Mouse (Mus musculus): ENCODE data around the gene Edf1. TPM values are rescaled to one million over a fixed set of nuclear protein-coding genes. Genes with fewer than 3 reads are reported as not detected.

The Edf1 gene
- polyA plus RNA-seq, 1 experiment from 2014 or later, result 263 TPM

DNA sequence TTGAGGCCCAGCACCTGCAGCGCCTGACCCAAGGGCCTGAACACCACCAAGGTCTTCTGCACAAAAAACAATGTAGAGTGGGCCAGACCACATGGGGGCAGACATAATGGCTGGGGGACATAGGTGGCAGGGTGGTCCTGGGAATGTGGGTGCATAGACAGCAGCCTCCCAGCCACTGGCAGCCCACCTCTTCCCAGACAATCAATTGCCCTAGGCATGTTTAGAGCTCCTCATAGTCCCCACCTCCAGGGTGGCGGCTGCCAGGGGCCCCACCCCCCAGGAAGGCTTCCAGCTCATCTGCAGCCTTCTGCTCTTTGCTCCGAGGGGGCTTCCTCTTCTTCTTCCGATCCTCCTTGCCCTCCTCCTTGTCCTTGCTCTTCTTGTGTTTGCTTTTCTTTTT is 25.9 kb downstream of the Edf1 start:
- DNase-seq (no peak), ATAC-seq (no peak)
- Histone ChIP-seq H3K9ac (replicated peaks) (no peak overlapping the region), H3K9me3 (ENCODE audit: low read length) (no peaks in the 10 kb centered on the region), H3K4me1 (ENCODE audit: insufficient read depth) (peaks cover 20% of the 10 kb centered on the region), H3K4me3 (ENCODE audit: low read depth, low read length) (no peak overlapping the region), H3K4me2 (ENCODE audit: low read depth, low read length) (no peak overlapping the region), H3K36me3 (replicated peaks; ENCODE audit: insufficient read depth, low read length) (peaks cover 30% of the 10 kb centered on the region), H3K27me3 (ENCODE audit: insufficient read depth, low read length) (peaks cover 26% of the 10 kb centered on the region), H3K27ac (ENCODE audit: low read depth) (no peak overlapping the region)
- TF ChIP-seq EP300 (IDR thresholded peaks at IDR 0.05; ENCODE audit: low read depth) (no peak), CTCF (IDR thresholded peaks at IDR 0.05; ENCODE audit: low read depth) (peak; percentile 3; the same call in 1 of the 2 replicates)
- 67% methylated on average over 4 of the region's 4 CpGs for WGBS (ENCODE audit: insufficient replicate concordance)

DNA sequence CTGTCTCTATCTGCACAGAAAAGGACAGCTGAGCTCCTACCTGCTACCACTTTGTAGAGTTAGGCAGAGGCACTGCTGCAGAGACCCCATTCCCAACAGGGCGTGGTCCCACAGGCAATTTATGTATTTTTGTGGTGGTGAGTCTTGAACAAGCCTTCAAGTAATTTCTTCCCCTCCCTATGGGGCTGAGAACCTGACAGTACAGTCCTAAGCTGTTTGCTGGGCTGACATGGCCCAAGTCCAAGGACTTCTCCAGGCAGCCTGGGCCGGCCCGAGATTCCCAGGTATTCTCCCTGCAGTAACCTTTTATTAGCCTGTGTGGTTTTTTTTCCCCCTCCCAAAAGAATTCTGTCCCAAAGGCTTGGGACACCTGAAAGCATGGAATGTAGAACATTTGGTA is 26.5 kb downstream of the Edf1 start:
- ATAC-seq (no peak), DNase-seq (no peak)
- no peak overlapping the region for H3K9ac ChIP-seq (replicated peaks)
- H3K27me3 ChIP-seq (ENCODE audit: insufficient read depth, low read length), result peaks cover 20% of the 10 kb centered on the region
- no peaks in the 10 kb centered on the region for H3K9me3 ChIP-seq (ENCODE audit: low read length)
- WGBS (ENCODE audit: insufficient replicate concordance), result 90% methylated on average over 3 of the region's 3 CpGs
- H3K4me1 ChIP-seq (ENCODE audit: insufficient read depth), result peaks cover 19% of the 10 kb centered on the region
- H3K27ac ChIP-seq (ENCODE audit: low read depth), result no peak overlapping the region
- no peak overlapping the region for H3K4me2 ChIP-seq (ENCODE audit: low read depth, low read length)
- no peak for TF ChIP-seq EP300 (IDR thresholded peaks at IDR 0.05; ENCODE audit: low read depth)
- no peak for TF ChIP-seq CTCF (IDR thresholded peaks at IDR 0.05; ENCODE audit: low read depth)
- H3K36me3 ChIP-seq (replicated peaks; ENCODE audit: insufficient read depth, low read length), result peaks cover 30% of the 10 kb centered on the region
- H3K4me3 ChIP-seq (ENCODE audit: low read depth, low read length), result no peak overlapping the region

GRCm38 (mm10) chr2:25584856-25585255 is 27.2 kb downstream of the Edf1 start:
- TF ChIP-seq CTCF (IDR thresholded peaks at IDR 0.05; ENCODE audit: low read depth), result no peak
- TF ChIP-seq EP300 (IDR thresholded peaks at IDR 0.05; ENCODE audit: low read depth), result no peak
- Histone ChIP-seq H3K27ac (ENCODE audit: low read depth) (no peak overlapping the region), H3K36me3 (replicated peaks; ENCODE audit: insufficient read depth, low read length) (peaks cover 30% of the 10 kb centered on the region), H3K4me1 (ENCODE audit: insufficient read depth) (peaks cover 12% of the 10 kb centered on the region), H3K9ac (replicated peaks) (no peak overlapping the region), H3K4me3 (ENCODE audit: low read depth, low read length) (no peak overlapping the region), H3K9me3 (ENCODE audit: low read length) (no peaks in the 10 kb centered on the region), H3K4me2 (ENCODE audit: low read depth, low read length) (no peak overlapping the region), H3K27me3 (ENCODE audit: insufficient read depth, low read length) (peaks cover 13% of the 10 kb centered on the region)
- DNase-seq, result no peak
- ATAC-seq, result no peak
- 83% methylated on average over 4 of the region's 4 CpGs for WGBS (ENCODE audit: insufficient replicate concordance)

DNA sequence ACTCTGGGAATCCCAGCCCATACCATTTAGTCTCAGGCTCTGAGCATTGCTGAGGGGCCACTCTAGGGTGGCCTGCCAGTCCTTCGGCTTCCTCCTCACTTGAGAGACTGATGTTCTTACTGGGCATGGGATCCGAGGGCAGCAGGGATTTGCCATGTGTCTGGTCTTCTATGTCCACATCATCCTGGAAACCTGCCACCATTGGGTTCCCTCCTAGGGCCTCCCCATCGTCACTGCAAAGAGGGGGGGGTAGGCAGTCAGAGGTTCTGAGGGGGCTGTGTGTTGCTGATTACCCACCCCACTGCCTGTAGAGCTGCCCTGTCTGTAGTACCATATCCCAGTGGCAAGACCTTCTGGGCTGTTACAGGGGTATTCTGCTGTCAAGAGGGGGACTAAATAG is 28.0 kb downstream of the Edf1 start:
- Histone ChIP-seq H3K9ac (replicated peaks) (no peak overlapping the region), H3K4me1 (ENCODE audit: insufficient read depth) (peaks cover 11% of the 10 kb centered on the region), H3K4me2 (ENCODE audit: low read depth, low read length) (no peak overlapping the region), H3K36me3 (replicated peaks; ENCODE audit: insufficient read depth, low read length) (peaks cover 30% of the 10 kb centered on the region), H3K9me3 (ENCODE audit: low read length) (no peaks in the 10 kb centered on the region), H3K27me3 (ENCODE audit: insufficient read depth, low read length) (peaks cover 5% of the 10 kb centered on the region), H3K27ac (ENCODE audit: low read depth) (no peak overlapping the region), H3K4me3 (ENCODE audit: low read depth, low read length) (no peak overlapping the region)
- TF ChIP-seq CTCF (IDR thresholded peaks at IDR 0.05; ENCODE audit: low read depth), result no peak
- no peak for TF ChIP-seq EP300 (IDR thresholded peaks at IDR 0.05; ENCODE audit: low read depth)
- ATAC-seq (no peak), DNase-seq (no peak)
- WGBS (ENCODE audit: insufficient replicate concordance), result 77% methylated on average over 3 of the region's 3 CpGs

- ATAC-seq (no peak), DNase-seq (no peak)
- WGBS (ENCODE audit: insufficient replicate concordance), result 81% methylated on average over 8 of the region's 8 CpGs
- Histone ChIP-seq H3K4me2 (ENCODE audit: low read depth, low read length) (no peak overlapping the region), H3K36me3 (replicated peaks; ENCODE audit: insufficient read depth, low read length) (peaks cover 46% of the 10 kb centered on the region), H3K27ac (ENCODE audit: low read depth) (no peak overlapping the region), H3K4me3 (ENCODE audit: low read depth, low read length) (no peak overlapping the region), H3K27me3 (ENCODE audit: insufficient read depth, low read length) (no peaks in the 10 kb centered on the region), H3K9me3 (ENCODE audit: low read length) (no peaks in the 10 kb centered on the region), H3K4me1 (ENCODE audit: insufficient read depth) (no peaks in the 10 kb centered on the region), H3K9ac (replicated peaks) (no peak overlapping the region)
- TF ChIP-seq CTCF (IDR thresholded peaks at IDR 0.05; ENCODE audit: low read depth), result no peak
These were observed 29.6 kb downstream of the Edf1 start for GRCm38 (mm10) chr2:25587290-25587689.

GRCm38 (mm10) chr2:25588227-25588907 is 30.7 kb downstream of the Edf1 start:
- no peak overlapping the region for H3K27ac ChIP-seq (ENCODE audit: low read depth)
- H3K36me3 ChIP-seq (replicated peaks; ENCODE audit: insufficient read depth, low read length), result peaks cover 52% of the 10 kb centered on the region
- no peak for DNase-seq
- no peak for TF ChIP-seq EP300 (IDR thresholded peaks at IDR 0.05; ENCODE audit: low read depth)
- no peak for TF ChIP-seq CTCF (IDR thresholded peaks at IDR 0.05; ENCODE audit: low read depth)
- H3K27me3 ChIP-seq (ENCODE audit: insufficient read depth, low read length), result no peaks in the 10 kb centered on the region
- no peak for ATAC-seq
- H3K9me3 ChIP-seq (ENCODE audit: low read length), result no peaks in the 10 kb centered on the region
- no peak overlapping the region for H3K4me3 ChIP-seq (ENCODE audit: low read depth, low read length)
- H3K4me1 ChIP-seq (ENCODE audit: insufficient read depth), result no peaks in the 10 kb centered on the region
- H3K9ac ChIP-seq (replicated peaks), result no peak overlapping the region
- no peak overlapping the region for H3K4me2 ChIP-seq (ENCODE audit: low read depth, low read length)
- WGBS (ENCODE audit: insufficient replicate concordance), result 73% methylated on average over 8 of the region's 8 CpGs

Measured in liver, postnatal 0 days (tissue).